Mouse (Mus musculus): ENCODE results near the gene Hif3a.

Hif3a gene

GRCm38 (mm10) chr7:16991681-16992450, 70.4 kb downstream of the Hif3a start:
- DNase-seq (ENCODE audit: low spot score) = no peak

- no peak for DNase-seq (ENCODE audit: low spot score)
Measured at GRCm38 (mm10) chr7:16990006-16990744, 72.1 kb downstream of the Hif3a start.

GRCm38 (mm10) chr7:16988405-16988804, 73.8 kb downstream of the Hif3a start:
- DNase-seq (ENCODE audit: low spot score) = no peak

GRCm38 (mm10) chr7:16987541-16988149, 74.6 kb downstream of the Hif3a start:
- DNase-seq (ENCODE audit: low spot score) = no peak

GRCm38 (mm10) chr7:16982859-16983568, 79.2 kb downstream of the Hif3a start, which contains the start of gene Gm42372:
TSS of gene Gm42372 (plus strand) at chr7:16983086.
- no peak for DNase-seq (ENCODE audit: low spot score)

Data from ovary, postnatal 14 days (tissue).